Mouse (Mus musculus): Measurements from ENCODE around the gene Syne2. TPM values are rescaled to one million over a fixed set of nuclear protein-coding genes. Genes with fewer than 3 reads are reported as not detected.

The Syne2 gene
- polyA plus RNA-seq, 1 experiment from 2014 or later = 64.1 TPM

DNA sequence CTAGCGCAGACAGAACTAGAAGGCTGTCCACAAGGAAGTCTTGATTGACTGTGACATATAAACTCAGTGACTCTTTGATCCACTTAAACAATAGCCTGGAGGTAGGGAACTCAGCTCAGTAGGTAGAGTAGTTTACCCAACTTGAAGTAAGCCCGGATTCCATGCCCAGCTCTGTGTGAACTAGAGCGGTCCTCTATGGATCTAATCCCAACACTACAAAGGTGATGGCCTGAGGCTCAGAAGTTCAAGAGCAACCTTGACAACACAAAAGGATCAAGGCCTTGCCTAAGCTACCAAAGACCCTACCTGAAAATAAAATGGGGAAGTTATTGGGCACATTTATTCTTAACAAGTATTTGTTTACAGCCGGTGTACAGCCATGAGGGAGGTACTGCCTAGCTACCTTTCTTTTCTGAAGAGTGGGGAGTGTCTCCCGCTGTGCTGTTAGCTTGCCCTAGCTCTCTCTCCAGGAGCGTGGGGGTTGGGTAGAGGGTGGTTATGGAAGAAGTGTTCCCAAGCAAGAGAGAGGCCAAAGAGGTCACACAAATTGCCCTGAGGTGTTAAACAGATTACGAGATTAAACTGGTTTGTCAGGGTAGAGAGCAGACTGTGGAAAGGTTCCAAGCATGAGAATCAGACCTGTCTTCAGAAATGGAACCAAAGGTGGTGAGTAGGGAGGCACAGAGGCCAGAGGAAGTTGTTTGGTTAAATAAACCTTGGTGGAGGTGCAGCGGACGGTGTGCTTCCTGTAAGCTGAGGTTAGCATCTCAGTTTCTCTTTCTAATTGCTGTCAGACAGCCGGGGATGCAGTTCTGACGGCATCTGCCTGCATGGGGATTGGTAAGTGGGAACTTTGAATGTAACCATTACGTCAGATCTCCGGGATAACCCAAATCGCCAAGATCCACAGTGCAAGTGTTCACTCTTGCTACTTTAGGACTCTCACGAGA lies 268.3 kb downstream of the Syne2 start:
- Histone ChIP-seq H3K36me3 (ENCODE audit: control insufficient read depth, insufficient read depth, low read length) (0 out of 2 replicates have a peak, but pooled peaks cover 3% of the 10 kb centered on the region), H3K4me3 (ENCODE audit: low read depth, low read length) (no peak overlapping the region), H3K27me3 (ENCODE audit: control insufficient read depth, insufficient read depth, low read length) (no peaks in the 10 kb centered on the region), H3K9ac (ENCODE audit: low read depth, low read length) (no peak overlapping the region), H3K9me3 (replicated peaks; ENCODE audit: control insufficient read depth, low read length) (no peaks in the 10 kb centered on the region), H3K4me1 (ENCODE audit: control insufficient read depth, insufficient read depth, low read length) (peaks cover 8% of the 10 kb centered on the region), H3K4me2 (no peak overlapping the region), H3K27ac (ENCODE audit: low read depth, low read length) (no peak overlapping the region)
- 60% methylated on average over 15 of the region's 15 CpGs for WGBS (ENCODE audit: insufficient replicate concordance)
- no peak for ATAC-seq (replicated peaks; ENCODE audit: insufficient number of reproducible peaks, low FRiP score, low TSS enrichment)

DNA sequence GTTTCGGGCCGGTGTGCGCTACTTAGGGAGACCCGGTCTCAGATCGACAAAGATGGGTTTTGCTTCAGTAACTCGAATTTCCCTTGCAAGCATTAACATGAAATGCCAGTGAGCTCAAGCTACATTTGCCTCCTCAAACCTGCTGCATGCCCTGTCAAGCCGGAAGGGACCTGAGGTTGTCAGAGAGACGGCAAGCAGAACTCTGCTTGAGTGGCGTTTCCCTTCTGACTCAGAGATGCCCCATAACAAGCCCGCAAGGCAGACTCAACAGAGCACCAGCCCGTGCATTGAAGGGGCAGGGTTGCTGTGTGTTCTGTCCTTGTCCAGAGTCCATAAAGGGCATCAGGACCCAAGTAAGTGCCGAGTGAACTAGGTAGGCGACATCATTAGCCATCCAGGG lies 269.1 kb downstream of the Syne2 start:
- Histone ChIP-seq H3K27me3 (ENCODE audit: control insufficient read depth, insufficient read depth, low read length) (no peaks in the 10 kb centered on the region), H3K36me3 (ENCODE audit: control insufficient read depth, insufficient read depth, low read length) (0 out of 2 replicates have a peak, but pooled peaks cover 3% of the 10 kb centered on the region)

DNA sequence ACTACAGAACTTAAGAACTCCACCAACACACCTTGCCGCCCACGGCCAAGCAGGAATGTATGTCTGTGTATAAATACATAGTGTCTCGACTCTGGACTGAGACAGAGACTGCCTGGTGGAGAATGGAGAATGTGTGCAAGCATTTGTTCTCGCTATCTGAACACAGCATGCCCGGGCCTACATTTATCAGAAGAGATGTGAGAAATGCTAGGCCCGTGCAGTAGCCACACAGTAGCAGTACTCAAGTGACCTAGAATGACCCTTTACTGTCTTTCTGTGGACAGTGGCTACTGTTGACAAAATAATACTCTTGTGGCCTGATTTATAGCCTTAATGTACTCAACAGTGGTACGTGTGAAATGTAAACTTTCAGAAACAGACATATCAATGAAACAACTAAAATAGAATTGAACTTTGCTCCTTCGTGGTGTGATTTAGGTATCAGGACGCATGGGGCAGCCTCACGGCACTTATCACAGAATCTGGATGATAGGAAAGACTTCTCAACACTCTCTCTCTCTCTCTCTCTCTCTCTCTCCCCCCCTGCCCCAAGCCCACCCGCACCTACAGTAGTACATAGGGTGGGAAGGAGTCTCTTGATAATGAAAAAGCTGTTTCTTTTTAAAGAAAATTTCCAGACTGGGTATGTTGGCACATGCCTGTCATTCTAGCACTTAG lies 275.0 kb downstream of the Syne2 start:
- no peak for ATAC-seq (replicated peaks; ENCODE audit: insufficient number of reproducible peaks, low FRiP score, low TSS enrichment)
- Histone ChIP-seq H3K9ac (ENCODE audit: low read depth, low read length) (no peak overlapping the region), H3K9me3 (replicated peaks; ENCODE audit: control insufficient read depth, low read length) (no peaks in the 10 kb centered on the region), H3K4me2 (no peak overlapping the region), H3K4me1 (ENCODE audit: control insufficient read depth, insufficient read depth, low read length) (peaks cover 15% of the 10 kb centered on the region), H3K4me3 (ENCODE audit: low read depth, low read length) (no peak overlapping the region), H3K27me3 (ENCODE audit: control insufficient read depth, insufficient read depth, low read length) (no peaks in the 10 kb centered on the region), H3K27ac (ENCODE audit: low read depth, low read length) (no peak overlapping the region), H3K36me3 (ENCODE audit: control insufficient read depth, insufficient read depth, low read length) (peaks cover 16% of the 10 kb centered on the region)
- WGBS (ENCODE audit: insufficient replicate concordance) = 43% methylated on average over 11 of the region's 11 CpGs

More for the DNA sequence above, 269.1 kb downstream of the Syne2 start:
- no peak overlapping the region for H3K4me3 ChIP-seq (ENCODE audit: low read depth, low read length)
- H3K4me2 ChIP-seq = no peak overlapping the region
- 60% methylated on average over 13 of the region's 13 CpGs for WGBS (ENCODE audit: insufficient replicate concordance)
- H3K9ac ChIP-seq (ENCODE audit: low read depth, low read length) = no peak overlapping the region
- H3K4me1 ChIP-seq (ENCODE audit: control insufficient read depth, insufficient read depth, low read length) = peaks cover 7% of the 10 kb centered on the region
- H3K27ac ChIP-seq (ENCODE audit: low read depth, low read length) = no peak overlapping the region
- no peaks in the 10 kb centered on the region for H3K9me3 ChIP-seq (replicated peaks; ENCODE audit: control insufficient read depth, low read length)
- no peak for ATAC-seq (replicated peaks; ENCODE audit: insufficient number of reproducible peaks, low FRiP score, low TSS enrichment)

- Histone ChIP-seq H3K9ac (ENCODE audit: low read depth, low read length) (no peak overlapping the region), H3K4me2 (no peak overlapping the region), H3K4me3 (ENCODE audit: low read depth, low read length) (no peak overlapping the region), H3K27me3 (ENCODE audit: control insufficient read depth, insufficient read depth, low read length) (no peaks in the 10 kb centered on the region), H3K9me3 (replicated peaks; ENCODE audit: control insufficient read depth, low read length) (no peaks in the 10 kb centered on the region), H3K27ac (ENCODE audit: low read depth, low read length) (no peak overlapping the region), H3K36me3 (ENCODE audit: control insufficient read depth, insufficient read depth, low read length) (peaks cover 22% of the 10 kb centered on the region), H3K4me1 (ENCODE audit: control insufficient read depth, insufficient read depth, low read length) (peaks cover 15% of the 10 kb centered on the region)
- no peak for ATAC-seq (replicated peaks; ENCODE audit: insufficient number of reproducible peaks, low FRiP score, low TSS enrichment)
- WGBS (ENCODE audit: insufficient replicate concordance) = 81% methylated on average over 15 of the region's 15 CpGs
Measured at GRCm38 (mm10) chr12:76093613-76094588, 276.0 kb downstream of the Syne2 start.

GRCm38 (mm10) chr12:76095117-76096035 lies 277.4 kb downstream of the Syne2 start:
- H3K4me3 ChIP-seq (ENCODE audit: low read depth, low read length) = no peak overlapping the region
- no peak for ATAC-seq (replicated peaks; ENCODE audit: insufficient number of reproducible peaks, low FRiP score, low TSS enrichment)
- no peak overlapping the region for H3K27ac ChIP-seq (ENCODE audit: low read depth, low read length)
- H3K9ac ChIP-seq (ENCODE audit: low read depth, low read length) = no peak overlapping the region
- 52% methylated on average over 30 of the region's 30 CpGs for WGBS (ENCODE audit: insufficient replicate concordance)
- H3K4me2 ChIP-seq = no peak overlapping the region
- H3K9me3 ChIP-seq (replicated peaks; ENCODE audit: control insufficient read depth, low read length) = no peaks in the 10 kb centered on the region
- H3K4me1 ChIP-seq (ENCODE audit: control insufficient read depth, insufficient read depth, low read length) = peaks cover 15% of the 10 kb centered on the region
- no peaks in the 10 kb centered on the region for H3K27me3 ChIP-seq (ENCODE audit: control insufficient read depth, insufficient read depth, low read length)
- peaks cover 34% of the 10 kb centered on the region for H3K36me3 ChIP-seq (ENCODE audit: control insufficient read depth, insufficient read depth, low read length)

GRCm38 (mm10) chr12:76102621-76103020 lies 284.7 kb downstream of the Syne2 start:
- Histone ChIP-seq H3K4me1 (ENCODE audit: control insufficient read depth, insufficient read depth, low read length) (no peaks in the 10 kb centered on the region), H3K4me3 (ENCODE audit: low read depth, low read length) (no peak overlapping the region), H3K9me3 (replicated peaks; ENCODE audit: control insufficient read depth, low read length) (no peaks in the 10 kb centered on the region), H3K36me3 (ENCODE audit: control insufficient read depth, insufficient read depth, low read length) (peaks cover 48% of the 10 kb centered on the region), H3K9ac (ENCODE audit: low read depth, low read length) (no peak overlapping the region), H3K4me2 (no peak overlapping the region), H3K27ac (ENCODE audit: low read depth, low read length) (no peak overlapping the region), H3K27me3 (ENCODE audit: control insufficient read depth, insufficient read depth, low read length) (no peaks in the 10 kb centered on the region)
- no peak for ATAC-seq (replicated peaks; ENCODE audit: insufficient number of reproducible peaks, low FRiP score, low TSS enrichment)
- 88% methylated on average over 12 of the region's 12 CpGs for WGBS (ENCODE audit: insufficient replicate concordance)

- Histone ChIP-seq H3K4me3 (ENCODE audit: low read depth, low read length) (no peak overlapping the region), H3K27ac (ENCODE audit: low read depth, low read length) (no peak overlapping the region), H3K4me1 (ENCODE audit: control insufficient read depth, insufficient read depth, low read length) (no peaks in the 10 kb centered on the region), H3K9me3 (replicated peaks; ENCODE audit: control insufficient read depth, low read length) (no peaks in the 10 kb centered on the region), H3K36me3 (ENCODE audit: control insufficient read depth, insufficient read depth, low read length) (peaks cover 43% of the 10 kb centered on the region), H3K27me3 (ENCODE audit: control insufficient read depth, insufficient read depth, low read length) (no peaks in the 10 kb centered on the region), H3K4me2 (no peak overlapping the region), H3K9ac (ENCODE audit: low read depth, low read length) (no peak overlapping the region)
- ATAC-seq (replicated peaks; ENCODE audit: insufficient number of reproducible peaks, low FRiP score, low TSS enrichment) = no peak
- 85% methylated on average over 20 of the region's 20 CpGs for WGBS (ENCODE audit: insufficient replicate concordance)
Measured at GRCm38 (mm10) chr12:76104596-76105351, 286.8 kb downstream of the Syne2 start.
